Mouse (Mus musculus) ES-E14 (cell line): Measurements from ENCODE around the gene Efs. TPM values are rescaled to one million over a fixed set of nuclear protein-coding genes. Genes with fewer than 3 reads are reported as not detected.

ENCODE experiments used
- DNase-seq: peaks from one replicate; pipeline ENCODE4 v3.0.0-alpha.2; 2013; ENCODE audit warnings: low read depth, low spot score
- H3K27ac ChIP-seq: 2 replicates; pipeline ENCODE4 v1.5.1; 2012; ENCODE audit warnings: low read depth, mild to moderate bottlenecking, low read length, moderate library complexity, mixed read lengths; ENCODE audit not compliant: poor library complexity, insufficient read depth, severe bottlenecking
- H3K36me3 ChIP-seq: 2 replicates; pipeline ENCODE4 v1.6.1; 2012; ENCODE audit warnings: mild to moderate bottlenecking, low read length, moderate library complexity, mixed read lengths; ENCODE audit not compliant: control insufficient read depth, poor library complexity, insufficient read depth, severe bottlenecking
- H3K4me1 ChIP-seq, 2 experiments: fragments of 150-350 bp in 1 of 2; sonication (generic) in 1 of 2; 2 replicates each; pipeline ENCODE4 v1.6.1; 2012; ENCODE audit warnings: low read length in 2 of 2, mild to moderate bottlenecking in 1 of 2, mixed read lengths in 1 of 2; ENCODE audit not compliant: control insufficient read depth in 2 of 2, insufficient read depth in 2 of 2, poor library complexity in 1 of 2
- H3K4me3 ChIP-seq, 2 experiments: fragments of 150-350 bp in 1 of 2; sonication (generic) in 1 of 2; 2 replicates each; pipeline ENCODE4 v1.5.1; 2012; ENCODE audit warnings: low read length in 2 of 2, low read depth in 1 of 2, mild to moderate bottlenecking in 1 of 2, mixed read lengths in 1 of 2; ENCODE audit not compliant: insufficient read depth in 1 of 2, poor library complexity in 1 of 2, severe bottlenecking in 1 of 2
- H3K9ac ChIP-seq: 2 replicates; pipeline ENCODE4 v1.6.1; 2012; ENCODE audit warnings: low read depth, mild to moderate bottlenecking, low read length, mixed read lengths; ENCODE audit not compliant: poor library complexity, insufficient read depth, severe bottlenecking
- H3K9me3 ChIP-seq: fragments of 150-350 bp; sonication (generic); 2 replicates; pipeline ENCODE4 v1.6.1; 2012; ENCODE audit warnings: low read depth, mild to moderate bottlenecking, low read length; ENCODE audit not compliant: control insufficient read depth, insufficient read depth
- CHD2 ChIP-seq: IDR thresholded peaks from 2 replicates; pipeline ENCODE4 v1.6.1; 2014; ENCODE audit warnings: mild to moderate bottlenecking, low read depth, low read length, inconsistent platforms
- HCFC1 ChIP-seq: IDR thresholded peaks from 2 replicates; pipeline ENCODE4 v1.6.1; 2012; ENCODE audit warnings: low read length, inconsistent platforms, borderline replicate concordance; ENCODE audit not compliant: insufficient read depth
- MAFK ChIP-seq: IDR thresholded peaks from 2 replicates; pipeline ENCODE4 v1.6.1; 2014; ENCODE audit warnings: mild to moderate bottlenecking, low read depth, low read length, inconsistent platforms; ENCODE audit not compliant: insufficient read depth
- ZC3H11A ChIP-seq: IDR thresholded peaks from 2 replicates; pipeline ENCODE4 v1.6.1; 2012; ENCODE audit warnings: low read depth, mild to moderate bottlenecking, inconsistent platforms, low read length, borderline replicate concordance
- ZNF384 ChIP-seq: IDR thresholded peaks from 2 replicates; pipeline ENCODE4 v1.6.1; 2012; ENCODE audit warnings: low read depth, low read length, inconsistent platforms
- in situ Hi-C, 2 experiments: fragments of 600-800 bp; cut with MboI; formaldehyde crosslinking; loops; one replicate each; pipeline ENCODE4 v1.15.1; 2025; ENCODE audit warnings: low sequenced_read_pairs in 2 of 2, inconsistent platforms in 1 of 2; ENCODE audit not compliant: unreplicated experiment in 2 of 2
- total RNA-seq: library from RNA; depleted of rRNA; stranded (reverse); fragments of 300-350 nt; gene quantifications from 2 replicates; pipeline ENCODE4 v1.2.3, GENCODE M21; 2012

Efs gene
- total RNA-seq, 1 experiment, result 10.8 TPM

GRCm38 (mm10) chr14:54939434-54940175, 13.7 kb upstream of the Efs start:
- Histone ChIP-seq H3K9ac (no peak overlapping the region), H3K4me1 (peaks cover 5 to 13% of the 10 kb centered on the region in 2 experiments; a peak in 2 of 4 replicates), H3K4me3 (no peak overlapping the region), H3K27ac (no peak overlapping the region), H3K9me3 (no peaks in the 10 kb centered on the region), H3K36me3 (no peaks in the 10 kb centered on the region)
- in situ Hi-C loops, result no loop called here
- TF ChIP-seq ZC3H11A (peak; percentile 65; the same call in 1 of the 2 replicates), ZNF384 (no peak)
- DNase-seq, result peak; percentile 90

DNA sequence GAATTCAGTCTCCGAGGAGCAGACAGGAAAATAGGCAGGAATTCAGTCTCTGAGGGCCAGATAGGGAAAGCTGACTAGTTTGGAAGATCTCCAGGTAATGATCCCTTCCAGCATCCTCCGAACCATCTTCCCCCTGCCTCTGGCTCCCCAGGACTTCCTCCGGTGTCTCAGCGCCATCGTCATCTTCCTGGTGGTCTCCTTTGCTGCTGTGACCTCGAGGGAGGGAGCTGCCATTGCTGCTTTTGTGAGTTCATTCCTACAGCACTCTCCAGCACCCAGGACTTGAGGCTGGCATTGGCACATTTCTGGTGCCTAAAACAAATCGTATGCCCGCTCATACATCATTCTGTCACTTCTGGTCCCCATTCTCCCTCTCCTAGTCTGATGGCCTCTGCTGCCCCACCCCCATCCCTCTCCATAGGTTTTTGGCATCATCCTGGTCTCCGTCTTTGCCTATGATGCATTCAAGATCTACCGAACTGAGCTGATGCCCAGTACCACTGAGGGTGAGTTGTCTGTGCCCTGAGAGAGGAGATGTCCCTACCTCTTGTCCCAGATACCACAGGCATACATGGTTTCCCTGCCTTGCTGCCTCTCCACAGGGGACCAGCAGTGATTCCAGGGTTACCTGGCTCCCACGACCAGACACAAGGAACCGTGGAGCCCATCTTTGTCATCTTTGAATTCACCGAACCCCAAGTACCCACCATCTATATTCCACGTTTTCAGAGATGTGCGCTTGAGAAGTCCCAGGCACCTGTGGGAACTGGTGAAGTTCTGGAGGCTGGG, 12.7 kb upstream of the Efs start:
- Histone ChIP-seq H3K4me1 (peaks cover 5 to 13% of the 10 kb centered on the region in 2 experiments; a peak in 2 of 4 replicates), H3K36me3 (no peaks in the 10 kb centered on the region), H3K9me3 (no peaks in the 10 kb centered on the region), H3K4me3 (no peak overlapping the region), H3K27ac (no peak overlapping the region), H3K9ac (no peak overlapping the region)
- DNase-seq, result no peak
- in situ Hi-C loops, result no loop called here
- no peak for TF ChIP-seq CHD2
- TF ChIP-seq MAFK, result no peak
- no peak for TF ChIP-seq HCFC1
- no peak for TF ChIP-seq ZNF384
- no peak for TF ChIP-seq ZC3H11A

GRCm38 (mm10) chr14:54937361-54938182, 11.6 kb upstream of the Efs start:
- TF ChIP-seq ZNF384 (no peak), ZC3H11A (no peak), CHD2 (no peak), MAFK (no peak)
- Histone ChIP-seq H3K36me3 (no peaks in the 10 kb centered on the region), H3K9me3 (no peaks in the 10 kb centered on the region), H3K4me1 (peaks cover 5 to 17% of the 10 kb centered on the region in 2 experiments; a peak in 2 of 4 replicates), H3K27ac (no peak overlapping the region), H3K4me3 (no peak overlapping the region), H3K9ac (no peak overlapping the region)
- in situ Hi-C loops, result no loop called here
- no peak for DNase-seq

- Histone ChIP-seq H3K27ac (no peak overlapping the region), H3K4me1 (peaks cover 5 to 18% of the 10 kb centered on the region in 2 experiments; a peak in 2 of 4 replicates), H3K9me3 (no peaks in the 10 kb centered on the region), H3K4me3 (no peak overlapping the region), H3K36me3 (no peaks in the 10 kb centered on the region), H3K9ac (no peak overlapping the region)
- no peak for TF ChIP-seq ZNF384
- TF ChIP-seq MAFK, result no peak
- no peak for TF ChIP-seq ZC3H11A
- TF ChIP-seq CHD2, result no peak
- no peak for TF ChIP-seq HCFC1
- no peak for DNase-seq
- in situ Hi-C loops, result no loop called here
These were observed 10.9 kb upstream of the Efs start for GRCm38 (mm10) chr14:54936831-54937160.
